9 mouse cellular contexts compared by ENCODE assay signal in the genomic region with DNA sequence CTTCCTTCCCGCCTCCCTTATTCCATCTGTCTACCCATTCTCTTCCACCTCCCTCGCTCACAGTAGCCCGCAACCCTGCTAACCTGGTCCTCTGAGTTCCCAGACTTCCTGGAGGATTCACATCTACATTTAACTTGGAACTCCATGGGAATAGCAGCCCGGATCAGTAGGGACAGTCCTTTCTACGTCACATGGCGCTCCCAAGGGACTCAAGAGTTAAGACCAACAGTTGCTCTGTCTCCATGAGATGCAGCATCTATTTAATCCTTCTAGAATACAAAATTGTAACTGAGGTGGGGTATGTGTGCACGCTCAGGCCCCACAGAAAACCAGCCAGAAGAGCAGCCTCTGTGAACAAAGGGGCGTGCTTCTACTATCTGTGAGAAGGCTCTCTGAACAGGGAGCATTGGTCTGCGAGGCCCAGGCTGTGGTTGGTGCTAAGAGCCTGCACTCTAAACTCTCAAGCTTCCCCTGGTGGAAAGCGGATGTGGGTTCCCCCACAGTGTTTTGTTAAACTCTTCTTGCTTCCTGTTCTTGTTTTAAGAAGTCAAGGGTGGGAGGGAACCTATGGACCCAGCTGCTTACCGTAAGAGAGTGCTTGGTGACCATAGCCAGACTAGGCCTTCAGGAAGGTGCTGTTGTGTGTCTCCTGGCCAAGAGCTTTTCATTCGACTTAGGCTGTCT. TPM values are rescaled to one million over a fixed set of nuclear protein-coding genes. Genes with fewer than 3 reads are reported as not detected.
A peak's percentile ranks its signal among the peaks of the same experiment; 100 is the strongest.
DNase-seq lines count a peak whose midpoint lies in the region; ATAC-seq lines count a peak whose summit lies in the region.
"Had no signal": no experiment of that assay in that cellular context is flagged by ENCODE, and none has a peak within 500 bp of the region (broad histone marks: within the 10 kb centered on the region; RNA-seq: fewer than 3 reads in every experiment).

No protein-coding gene starts in this region.

- H3K4me3 ChIP-seq in lung, embryonic 15.5 days, result no peak overlapping the region
- H3K4me3 ChIP-seq in stomach, embryonic 14.5 days (ENCODE audit: low read depth, low read length), result no peak overlapping the region
- H3K4me3 ChIP-seq in forebrain, embryonic 15.5 days, result no peak overlapping the region
- H3K4me3 ChIP-seq: limb, embryonic 15.5 days had no signal

- ATAC-seq in lung, embryonic 15.5 days (ENCODE audit: borderline replicate concordance, extremely low read depth, low FRiP score, low TSS enrichment), result peak; percentile 31; the same call in 1 of the 2 replicates
- ATAC-seq in stomach, embryonic 14.5 days (ENCODE audit: insufficient number of reproducible peaks, insufficient read depth, low FRiP score, low read depth), result no peak
- no peak for ATAC-seq in forebrain, embryonic 15.5 days (replicated peaks)

- no peaks in the 10 kb centered on the region for H3K36me3 ChIP-seq in lung, embryonic 15.5 days
- no peaks in the 10 kb centered on the region for H3K36me3 ChIP-seq in stomach, embryonic 14.5 days (ENCODE audit: control insufficient read depth, insufficient read depth, low read length)
- no peaks in the 10 kb centered on the region for H3K36me3 ChIP-seq in forebrain, embryonic 15.5 days
- H3K36me3 ChIP-seq: limb, embryonic 15.5 days had no signal

- H3K4me2 ChIP-seq in lung, embryonic 15.5 days, result no peak overlapping the region
- H3K4me2 ChIP-seq in stomach, embryonic 14.5 days (replicated peaks; ENCODE audit: low read depth, low read length), result no peak overlapping the region
- H3K4me2 ChIP-seq in forebrain, embryonic 15.5 days (replicated peaks), result no peak overlapping the region
- H3K4me2 ChIP-seq: limb, embryonic 15.5 days had no signal

- H3K27me3 ChIP-seq in lung, embryonic 15.5 days, result no peaks in the 10 kb centered on the region
- no peaks in the 10 kb centered on the region for H3K27me3 ChIP-seq in stomach, embryonic 14.5 days (ENCODE audit: control insufficient read depth, insufficient read depth, low read length)
- H3K27me3 ChIP-seq in forebrain, embryonic 15.5 days, result no peaks in the 10 kb centered on the region
- H3K27me3 ChIP-seq: limb, embryonic 15.5 days had no signal

- H3K27ac ChIP-seq in lung, embryonic 15.5 days, result peak overlapping the region; percentile 39; the same call in 1 of the 2 replicates
- H3K27ac ChIP-seq in stomach, embryonic 14.5 days (ENCODE audit: low read length), result peak overlapping the region; percentile 39; the same call in 1 of the 2 replicates
- no peak overlapping the region for H3K27ac ChIP-seq in forebrain, embryonic 15.5 days (replicated peaks)
- H3K27ac ChIP-seq: limb, embryonic 15.5 days had no signal

- DNase-seq in B cell, adult 2 months, result peak; percentile 85 to 90
- DNase-seq in brain, adult 2 months (ENCODE audit: low read depth, low spot score), result peak; percentile 49
- DNase-seq in induced T-regulatory cell, adult 2 months (ENCODE audit: low read depth), result peak; percentile 94
- no peak for DNase-seq in frontal cortex, postnatal 25 days (ENCODE audit: low spot score in 2 of 2)
- no peak for DNase-seq in ovary, postnatal 36 days (ENCODE audit: low spot score)

- no peak overlapping the region for H3K9ac ChIP-seq in lung, embryonic 15.5 days
- H3K9ac ChIP-seq in stomach, embryonic 14.5 days (replicated peaks; ENCODE audit: low read depth, low read length), result no peak overlapping the region
- no peak overlapping the region for H3K9ac ChIP-seq in forebrain, embryonic 15.5 days (replicated peaks)
- H3K9ac ChIP-seq: limb, embryonic 15.5 days had no signal

- 62% methylated on average over 12 of the region's 12 CpGs for WGBS in lung, embryonic 15.5 days
- WGBS in stomach, embryonic 14.5 days, result 74% methylated on average over 12 of the region's 12 CpGs
- 82% methylated on average over 12 of the region's 12 CpGs for WGBS in forebrain, embryonic 15.5 days

- peaks cover 38% of the 10 kb centered on the region for H3K4me1 ChIP-seq in lung, embryonic 15.5 days
- peaks cover 20% of the 10 kb centered on the region for H3K4me1 ChIP-seq in stomach, embryonic 14.5 days (ENCODE audit: control insufficient read depth, insufficient read depth, low read length)
- H3K4me1 ChIP-seq in forebrain, embryonic 15.5 days, result peaks cover 9% of the 10 kb centered on the region

- H3K9me3 ChIP-seq in lung, embryonic 15.5 days, result no peaks in the 10 kb centered on the region
- H3K9me3 ChIP-seq in stomach, embryonic 14.5 days (ENCODE audit: control insufficient read depth, low read depth, low read length), result no peaks in the 10 kb centered on the region
- no peaks in the 10 kb centered on the region for H3K9me3 ChIP-seq in forebrain, embryonic 15.5 days
- H3K9me3 ChIP-seq: limb, embryonic 15.5 days had no signal

RNA-seq across cellular contexts. Expression of gene Ggt5, which starts 2.2 kb away (rescaled TPM):
- polyA plus RNA-seq in lung, embryonic 15.5 days (2015; fragmentation: Nextera tagmentation; extraction: Ambion mirVana), result 1.3 and 2.9 TPM in 2 replicates
- 4.1 and 5.2 TPM in 2 replicates for polyA plus RNA-seq in stomach, embryonic 14.5 days (2014; fragmentation: Nextera tagmentation; extraction: Ambion mirVana)
- polyA plus RNA-seq in forebrain, embryonic 15.5 days (2015; fragmentation: Nextera tagmentation; extraction: Ambion mirVana), result 2.5 and 3.0 TPM in 2 replicates

RNA-seq across cellular contexts. Expression of gene Ggt1, which starts 29.9 kb away (rescaled TPM):
- polyA plus RNA-seq in lung, embryonic 15.5 days (2015; fragmentation: Nextera tagmentation; extraction: Ambion mirVana), result 1.2 and 2.0 TPM in 2 replicates
- 3.1 and 3.8 TPM in 2 replicates for polyA plus RNA-seq in stomach, embryonic 14.5 days (2014; fragmentation: Nextera tagmentation; extraction: Ambion mirVana)
- 0.67 and 0.79 TPM in 2 replicates for polyA plus RNA-seq in forebrain, embryonic 15.5 days (2015; fragmentation: Nextera tagmentation; extraction: Ambion mirVana)

RNA-seq across cellular contexts. Expression of gene Lrrc75b, which starts 31.2 kb away (rescaled TPM):
- 0.72 and 1.1 TPM in 2 replicates for polyA plus RNA-seq in lung, embryonic 15.5 days (2015; fragmentation: Nextera tagmentation; extraction: Ambion mirVana)
- polyA plus RNA-seq in stomach, embryonic 14.5 days (2014; fragmentation: Nextera tagmentation; extraction: Ambion mirVana), result 2.2 TPM in 2 replicates
- 16.4 TPM in 2 replicates for polyA plus RNA-seq in forebrain, embryonic 15.5 days (2015; fragmentation: Nextera tagmentation; extraction: Ambion mirVana)

RNA-seq across cellular contexts. Expression of gene Susd2, which starts 52.5 kb away (rescaled TPM):
- polyA plus RNA-seq in lung, embryonic 15.5 days (2015; fragmentation: Nextera tagmentation; extraction: Ambion mirVana), result 6.2 and 8.6 TPM in 2 replicates
- polyA plus RNA-seq in stomach, embryonic 14.5 days (2014; fragmentation: Nextera tagmentation; extraction: Ambion mirVana), result 8.3 and 10.2 TPM in 2 replicates
- 1.0 and 1.4 TPM in 2 replicates for polyA plus RNA-seq in forebrain, embryonic 15.5 days (2015; fragmentation: Nextera tagmentation; extraction: Ambion mirVana)

Comparison
In these comparisons a context has a peak if more than half of its experiments do, and no peak if none do; other contexts are left out.
1. DNase-seq: peak in B cell, adult 2 months (2 of 2), brain, adult 2 months (single experiment) and induced T-regulatory cell, adult 2 months (single experiment); none in frontal cortex, postnatal 25 days (0 of 2) and ovary, postnatal 36 days (single experiment).